Mouse (Mus musculus) left cerebral cortex, adult 9 months (tissue): ENCODE measurements around the gene Mrpl24.
A peak's percentile ranks its signal among the peaks of the same experiment; 100 is the strongest.
"Not testable (repeated sequence)": the region's sequence is repeated elsewhere in the genome, so short reads cannot be mapped to it uniquely, and the experiment has no call there.

Experiments used
- DNase-seq, 2 experiments: peaks; one replicate each; pipeline ENCODE4 v3.0.0; 2022; ENCODE audit warnings: low spot score in 2 of 2

The Mrpl24 gene

DNA sequence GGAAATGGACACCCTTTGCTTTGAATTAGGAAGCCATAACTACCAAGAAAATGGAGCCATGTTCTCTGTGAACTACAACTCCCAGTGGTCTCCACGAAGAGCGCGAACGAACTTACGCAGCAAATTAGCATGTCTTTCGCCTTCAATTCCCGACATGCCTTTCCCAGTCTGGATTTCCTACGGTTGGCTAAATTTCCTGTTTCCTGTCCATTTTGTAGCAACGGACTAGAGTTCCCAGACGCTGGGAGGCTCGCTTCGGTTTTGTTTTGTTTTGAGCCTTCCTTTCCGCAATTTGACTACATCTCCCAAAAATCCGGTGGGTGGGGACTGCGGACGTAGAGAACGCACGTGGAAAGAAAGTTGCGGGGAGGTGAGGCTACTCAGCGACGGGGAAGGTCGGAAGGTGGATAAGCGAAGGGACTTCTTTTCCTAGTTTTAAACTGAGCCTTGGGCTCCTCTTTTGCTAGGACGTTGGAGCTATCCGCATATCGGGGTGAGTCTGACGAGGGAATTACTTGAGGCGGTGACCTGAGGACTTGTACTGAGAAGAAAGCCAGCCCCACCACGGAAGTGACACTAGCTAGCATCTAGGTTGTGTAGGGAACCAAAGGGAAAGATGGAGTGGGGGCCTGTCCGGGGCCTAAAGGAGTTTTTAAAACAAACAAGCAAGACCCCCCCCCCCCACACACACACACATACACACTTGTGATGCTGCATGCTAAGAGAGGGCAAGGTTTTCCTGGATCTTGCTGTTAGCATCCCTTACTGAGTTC lies at the start of gene Mrpl24:
Gene Mrpl24 (plus strand): TSS at position 171 of the 773 bp plus-strand sequence.
- DNase-seq, result peak; percentile 89 to 93

DNA sequence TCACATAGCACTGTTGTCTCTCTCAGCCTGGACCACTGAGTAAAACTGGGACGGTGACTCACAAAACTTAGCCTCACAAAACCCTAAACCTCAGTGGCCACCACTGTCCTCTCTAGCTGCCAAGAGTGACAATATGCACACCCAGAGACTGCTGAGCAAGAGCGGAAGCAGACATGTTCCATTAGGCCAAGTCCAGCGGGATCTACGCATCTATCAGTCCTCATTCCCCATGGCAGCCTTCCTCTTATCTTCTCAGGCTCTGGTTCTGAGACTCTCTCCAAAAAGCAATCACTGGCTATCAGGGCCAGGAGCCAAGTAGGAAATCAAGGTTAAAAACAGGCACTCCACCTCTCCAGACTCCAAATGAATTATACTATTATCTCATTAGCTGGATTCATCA lies 41.6 kb upstream of the Mrpl24 start:
- no peak for DNase-seq

- no peak for DNase-seq
Measured at GRCm38 (mm10) chr3:87884291-87884690, 35.0 kb upstream of the Mrpl24 start.

DNA sequence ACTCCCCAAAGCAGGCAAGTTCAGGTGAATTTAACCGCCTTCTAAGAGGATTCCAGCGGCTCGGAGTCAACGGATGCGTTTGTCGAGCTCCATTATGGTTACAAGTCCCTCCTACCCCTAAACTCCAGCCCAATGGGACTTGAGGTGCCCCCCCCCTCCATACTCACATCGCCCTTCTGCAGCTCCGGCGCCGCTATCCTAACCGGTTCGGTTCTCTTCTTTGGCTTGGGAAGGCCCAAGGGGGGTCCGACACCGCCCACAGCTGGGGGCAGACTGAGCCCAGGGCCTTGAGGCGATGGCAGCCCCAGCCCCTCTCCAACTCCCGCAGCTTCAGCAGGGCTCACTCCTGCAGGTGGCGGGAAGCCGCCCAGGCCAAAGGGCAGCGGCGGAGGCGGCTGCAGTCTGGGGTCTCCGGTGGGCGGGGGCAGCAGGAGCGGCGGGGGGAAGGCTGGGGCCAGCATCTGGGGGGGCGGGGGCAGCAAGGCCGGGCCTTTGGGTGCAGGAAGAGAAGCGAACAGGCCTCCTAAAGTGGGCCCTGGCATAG lies 34.5 kb upstream of the Mrpl24 start:
- peak in 1 of 2 experiments; percentile 23 for DNase-seq

- DNase-seq, result peak; percentile 98 to 99
Measured at GRCm38 (mm10) chr3:87885281-87886003, 33.9 kb upstream of the Mrpl24 start, which contains the start of gene Prcc. Gene Prcc, minus strand, starts transcription at chr3:87885608.

DNA sequence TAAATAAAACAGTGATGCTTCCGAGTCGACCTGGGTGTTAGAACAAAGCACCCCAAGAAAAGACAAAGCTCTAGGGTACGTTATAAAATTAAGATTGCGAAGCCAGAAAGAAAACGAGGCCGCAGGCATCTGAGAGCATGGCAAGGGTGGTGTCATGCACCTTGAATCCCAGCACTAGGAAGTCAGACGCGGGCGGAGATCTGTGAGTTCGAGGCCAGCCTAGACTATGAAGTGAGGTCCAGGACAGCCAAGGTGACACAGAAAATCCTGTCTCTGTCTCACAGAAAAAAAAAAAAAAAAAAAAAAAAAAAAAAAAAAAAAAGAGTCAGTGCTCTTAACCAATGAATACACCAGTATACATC lies 33.3 kb upstream of the Mrpl24 start:
- no peak for DNase-seq

GRCm38 (mm10) chr3:87886416-87886815 lies 32.9 kb upstream of the Mrpl24 start:
- peak in 1 of 2 experiments; percentile 20 for DNase-seq

DNA sequence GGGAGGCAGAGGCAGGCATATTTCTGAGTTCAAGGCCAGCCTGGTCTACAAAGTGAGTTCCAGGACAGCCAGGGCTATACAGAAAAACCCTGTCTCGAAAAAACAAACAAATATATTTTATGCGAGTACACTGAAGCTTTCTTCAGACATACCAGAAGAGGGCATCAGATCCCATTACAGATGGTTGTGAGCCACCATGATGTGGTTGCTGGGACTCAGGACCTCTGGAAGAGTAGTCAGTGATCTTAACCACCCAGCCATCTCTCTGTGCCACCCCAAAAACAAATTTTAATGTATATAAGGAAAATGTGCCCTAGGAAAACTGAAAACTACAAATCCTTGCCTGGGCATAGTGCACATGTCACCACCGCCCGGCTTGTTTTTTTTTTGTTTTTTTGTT lies 31.9 kb upstream of the Mrpl24 start:
- DNase-seq, result not testable (repeated sequence)

DNA sequence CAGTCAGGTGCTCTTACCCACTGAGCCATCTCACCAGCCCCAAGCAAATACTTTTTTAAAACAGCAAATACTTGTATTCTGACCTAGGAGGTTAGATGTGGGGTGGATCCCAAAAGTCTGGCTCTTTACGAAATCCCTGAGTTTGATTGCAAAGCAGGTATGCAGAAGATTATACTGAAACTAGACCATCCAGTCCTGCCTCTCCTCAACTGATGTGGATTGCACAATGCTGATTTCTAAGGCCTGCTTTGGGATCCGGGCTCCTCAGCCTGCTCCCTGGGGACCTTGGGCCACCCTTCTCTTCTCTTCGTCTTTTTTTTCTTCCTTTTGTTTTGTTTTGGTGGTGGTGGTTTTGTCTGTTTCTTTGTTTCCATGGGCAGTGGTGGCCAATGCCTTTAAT lies 27.8 kb upstream of the Mrpl24 start:
- DNase-seq, result no peak

DNA sequence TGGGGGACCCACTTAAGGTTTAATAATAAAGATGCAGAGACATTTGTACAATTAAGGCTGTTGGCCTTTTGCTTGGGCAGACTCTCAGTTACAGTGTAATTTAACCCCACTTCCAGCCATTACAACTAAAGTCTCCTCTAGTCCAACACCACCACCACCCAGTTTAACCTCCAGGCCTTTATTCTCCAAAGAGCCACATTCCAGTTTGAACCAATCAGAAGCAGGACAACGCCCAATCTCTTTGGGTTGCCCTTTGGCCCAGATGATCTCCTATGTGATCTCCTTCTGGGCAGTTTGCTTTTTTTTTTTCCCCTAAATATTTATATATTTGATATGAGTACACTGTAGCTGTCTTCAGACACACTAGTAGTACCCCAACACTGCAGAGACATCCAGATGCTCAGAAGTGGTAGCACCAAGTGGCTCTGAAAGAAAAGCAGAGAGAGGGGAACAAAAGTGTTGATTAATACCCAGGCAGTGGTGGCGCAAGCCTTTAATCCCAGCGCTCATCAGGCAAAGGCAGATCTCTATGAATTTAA lies 25.9 kb upstream of the Mrpl24 start:
- no peak for DNase-seq

GRCm38 (mm10) chr3:87899266-87899665 lies 20.0 kb upstream of the Mrpl24 start:
- DNase-seq, result no peak

- DNase-seq, result no peak
Measured at GRCm38 (mm10) chr3:87899776-87900175, 19.5 kb upstream of the Mrpl24 start.

GRCm38 (mm10) chr3:87901036-87901624 lies 18.2 kb upstream of the Mrpl24 start:
- DNase-seq, result no peak

DNA sequence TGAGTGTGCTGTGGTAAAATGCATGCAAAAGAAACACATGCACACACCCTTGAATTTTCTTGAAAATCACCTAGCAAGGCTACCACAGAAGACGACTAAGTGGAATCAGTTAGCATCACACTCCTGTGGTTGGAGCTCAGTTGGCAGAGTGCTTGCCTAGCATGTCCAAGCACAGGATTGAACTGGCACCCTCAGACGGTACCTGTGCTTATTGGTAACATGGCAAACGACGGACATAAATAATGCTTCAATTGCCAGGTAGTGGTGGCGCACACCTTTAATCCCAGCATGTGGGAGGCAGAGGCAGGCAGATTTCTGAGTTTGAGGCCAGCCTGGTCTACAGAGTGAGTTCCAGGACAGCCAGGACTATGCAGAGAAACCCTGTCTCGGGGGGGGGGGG lies 17.3 kb upstream of the Mrpl24 start:
- not testable (repeated sequence) for DNase-seq

GRCm38 (mm10) chr3:87903821-87904220 lies 15.5 kb upstream of the Mrpl24 start:
- no peak for DNase-seq

DNA sequence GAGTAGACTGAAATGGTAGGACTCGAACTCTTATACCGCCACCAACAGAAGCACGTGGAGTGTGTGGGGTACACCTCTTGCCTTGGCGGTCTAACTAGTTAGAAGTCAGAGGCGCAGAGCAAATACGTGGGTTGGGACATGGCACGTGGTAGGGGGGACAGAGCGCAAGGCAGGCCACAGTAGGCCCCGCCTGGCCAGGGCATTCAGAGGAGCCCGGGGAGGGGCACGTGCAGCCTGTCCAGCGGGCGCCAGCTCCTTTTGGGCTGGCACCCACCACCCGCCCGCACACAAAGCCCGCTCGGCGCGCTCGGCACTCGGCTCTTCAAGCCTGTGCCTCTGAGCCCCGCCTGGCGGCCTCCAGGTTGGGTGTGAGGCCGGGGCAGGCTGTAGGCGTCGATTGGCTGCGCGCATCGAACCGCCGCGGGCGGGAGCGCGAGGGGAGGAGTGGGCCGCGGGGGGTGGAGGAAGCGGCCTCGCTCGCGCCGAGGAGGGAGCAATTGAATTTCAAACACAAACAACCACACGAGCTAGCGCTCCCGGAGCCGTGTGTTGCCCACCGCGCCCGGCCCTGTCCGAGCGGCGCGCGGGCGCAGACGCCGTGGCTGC lies 13.3 kb upstream of the Mrpl24 start, which contains the start of gene Hdgf:
Gene Hdgf (plus strand): TSS at position 442 of the 606 bp plus-strand sequence.
- DNase-seq, result peak; percentile 89 to 92

- no peak for DNase-seq
Measured at GRCm38 (mm10) chr3:87906601-87906980, 12.7 kb upstream of the Mrpl24 start.

DNA sequence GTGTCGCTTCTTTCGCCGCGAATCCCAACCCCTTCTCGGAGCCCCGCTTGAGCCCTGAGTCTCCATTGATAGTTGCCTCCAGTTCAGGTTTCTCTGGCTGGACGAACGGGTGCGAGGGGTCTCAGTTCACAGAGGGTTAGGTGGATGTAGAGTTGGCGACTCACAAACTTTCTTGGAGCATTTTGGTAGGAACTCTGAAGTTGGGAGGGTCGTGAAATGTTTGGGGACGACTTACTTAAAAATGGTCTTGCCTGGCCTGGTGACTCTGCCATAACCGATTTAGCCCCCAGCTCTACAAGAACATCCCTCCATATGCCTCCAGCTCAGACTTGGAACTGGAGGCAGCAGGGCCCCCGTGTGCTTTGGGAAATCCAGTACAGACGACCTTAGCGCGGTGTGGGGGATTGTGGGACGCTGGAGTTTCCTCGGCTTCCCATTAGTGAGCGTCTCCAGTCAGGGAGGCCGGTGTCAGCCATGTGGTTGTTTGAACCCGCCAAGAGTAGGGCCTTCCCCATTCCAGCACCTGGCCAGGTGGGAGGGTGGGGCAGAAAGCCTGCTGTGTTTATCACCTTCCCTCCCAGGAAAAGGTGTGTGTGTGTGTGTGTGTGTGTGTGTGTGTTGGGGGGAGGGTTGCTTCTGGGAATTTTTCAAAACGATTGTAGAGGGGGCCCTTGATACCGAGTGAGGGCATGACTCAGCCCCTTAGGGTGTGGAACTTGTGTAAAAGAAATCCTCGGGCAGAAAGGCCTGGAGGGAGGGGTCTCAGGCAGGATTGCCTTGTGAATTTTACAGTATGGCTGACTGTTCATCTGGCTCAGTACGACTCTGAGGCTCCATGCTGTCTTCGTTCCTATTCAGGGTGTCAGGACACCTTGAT lies 12.1 kb upstream of the Mrpl24 start:
- DNase-seq, result no peak

DNA sequence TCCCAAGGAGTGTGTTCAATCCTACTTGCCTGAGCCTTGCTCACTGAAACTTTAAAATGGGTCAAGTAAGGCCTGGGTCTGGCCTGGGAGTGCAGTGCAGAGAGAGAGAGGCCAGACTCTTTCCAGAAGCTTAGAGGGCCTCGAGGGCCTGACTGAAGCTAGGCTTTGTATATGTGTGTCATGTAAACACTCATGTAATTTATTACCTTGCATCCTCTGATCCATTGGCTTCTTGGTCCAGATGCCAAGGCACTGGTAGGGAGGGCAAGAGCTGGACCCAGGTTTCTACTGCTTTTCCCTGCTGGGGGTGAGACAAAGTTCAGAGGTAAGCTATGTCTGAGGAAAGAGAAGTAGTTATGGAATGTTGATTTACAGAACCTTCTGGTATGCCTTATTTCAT lies 11.4 kb upstream of the Mrpl24 start:
- no peak for DNase-seq

- DNase-seq, result no peak
Measured at GRCm38 (mm10) chr3:87909381-87909780, 9.9 kb upstream of the Mrpl24 start.

GRCm38 (mm10) chr3:87909874-87910273 lies 9.4 kb upstream of the Mrpl24 start:
- no peak for DNase-seq
